ENCODE assay signal across 12 mouse cellular contexts in the genomic region with DNA sequence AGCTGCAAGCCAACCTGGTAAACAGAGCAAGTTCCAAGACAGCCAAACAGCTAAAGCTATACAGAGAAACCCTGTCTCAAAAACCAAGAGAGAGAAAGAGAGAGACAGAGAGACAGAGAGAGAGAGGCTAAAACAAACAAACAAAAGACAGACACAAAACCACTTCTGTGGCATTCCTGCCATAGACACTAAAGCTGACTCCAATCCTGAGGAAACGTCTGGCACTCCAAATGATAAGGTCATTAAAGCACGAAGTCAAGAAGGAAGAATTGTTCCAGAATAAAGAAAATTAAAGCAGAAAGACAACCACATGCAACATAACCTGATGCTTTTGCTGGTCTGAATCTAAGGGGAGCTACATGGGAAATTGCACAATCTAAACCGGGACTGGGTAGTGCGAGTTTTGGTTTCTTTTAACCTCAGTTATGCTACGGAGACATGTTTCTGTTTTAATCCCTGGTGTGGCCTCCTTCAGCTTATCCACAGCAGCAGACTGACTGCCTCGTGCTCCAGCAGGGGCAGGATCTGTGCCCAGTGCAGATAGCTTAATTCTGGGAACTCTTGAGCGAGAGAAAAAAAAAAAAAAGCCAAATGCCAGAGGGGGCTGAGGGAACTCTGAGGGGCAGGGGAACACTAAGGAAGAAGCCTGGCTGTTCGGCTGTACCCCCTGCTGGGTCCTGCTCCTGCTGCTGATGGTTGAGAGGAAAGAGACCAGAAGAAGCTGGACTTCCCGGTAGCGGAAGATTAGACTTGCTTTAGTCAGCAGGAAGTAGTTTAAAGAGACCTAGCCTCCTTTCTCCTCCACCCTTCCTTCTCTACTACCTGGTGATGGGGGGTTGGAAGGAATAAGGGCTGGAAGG. TPM values are rescaled to one million over a fixed set of nuclear protein-coding genes. Genes with fewer than 3 reads are reported as not detected.
A peak's percentile ranks its signal among the peaks of the same experiment; 100 is the strongest.
DNase-seq lines count a peak whose midpoint lies in the region; ATAC-seq and TF ChIP-seq lines count a peak whose summit lies in the region.
"Had no signal": no experiment of that assay in that cellular context is flagged by ENCODE, and none has a peak within 500 bp of the region (broad histone marks: within the 10 kb centered on the region; RNA-seq: fewer than 3 reads in every experiment).

No protein-coding gene starts in this region.

- peak; percentile 25; the same call in 1 of the 2 replicates for TF ChIP-seq POLR2A in CH12.LX (IDR thresholded peaks at IDR 0.05; ENCODE audit: low read depth, low read length)
- TF ChIP-seq POLR2A in liver, adult 2 months (IDR thresholded peaks at IDR 0.05; ENCODE audit: extremely low read depth, insufficient read depth, low read length), result no peak

- H3K27me3 ChIP-seq in CH12.LX (replicated peaks), result no peaks in the 10 kb centered on the region
- no peaks in the 10 kb centered on the region for H3K27me3 ChIP-seq in erythroblast, embryonic 14.5 days (ENCODE audit: control insufficient read depth)
- no peaks in the 10 kb centered on the region for H3K27me3 ChIP-seq in liver, adult 2 months (ENCODE audit: control insufficient read depth, insufficient read depth, low read length)
- no peaks in the 10 kb centered on the region for H3K27me3 ChIP-seq in forebrain, embryonic 11.5 days (ENCODE audit: control insufficient read depth, insufficient read depth, low read length)
- H3K27me3 ChIP-seq: forebrain, embryonic 15.5 days; kidney, embryonic 15.5 days; limb, embryonic 13.5 days; neural tube, embryonic 13.5 days had no signal

- peak; percentile 54 to 66 for DNase-seq in heart, adult 18-20 months
- DNase-seq in heart, postnatal 36 days, result no peak
- DNase-seq in CH12.LX (ENCODE audit: extremely low read depth), result no peak
- DNase-seq in liver, adult 2 months (ENCODE audit: extremely low read depth, low read depth, low spot score), result no peak
- no peak for DNase-seq in forebrain, embryonic 11.5 days (ENCODE audit: low spot score)
- no peak for DNase-seq in adrenal gland, postnatal 25 days

- H3K36me3 ChIP-seq in CH12.LX (replicated peaks in 1 of 2; ENCODE audit: control insufficient read depth in 1 of 2, insufficient read depth in 1 of 2, low read length in 1 of 2), result peaks cover 57 to 78% of the 10 kb centered on the region in 2 experiments
- H3K36me3 ChIP-seq in erythroblast, embryonic 14.5 days (ENCODE audit: control insufficient read depth), result peaks cover 56% of the 10 kb centered on the region
- H3K36me3 ChIP-seq in liver, adult 2 months (ENCODE audit: control insufficient read depth, insufficient read depth, low read length), result peaks cover 40% of the 10 kb centered on the region
- H3K36me3 ChIP-seq in forebrain, embryonic 11.5 days (ENCODE audit: control insufficient read depth, insufficient read depth, low read length), result no peaks in the 10 kb centered on the region
- H3K36me3 ChIP-seq: forebrain, embryonic 15.5 days had no signal

- TF ChIP-seq RAD21 in CH12.LX (IDR thresholded peaks at IDR 0.05; ENCODE audit: low read depth, low read length), result no peak

- 60% methylated on average over 10 of the region's 10 CpGs for WGBS in liver, adult 2 months
- WGBS in forebrain, embryonic 11.5 days, result 48% methylated on average over 10 of the region's 10 CpGs

- peaks cover 1 to 10% of the 10 kb centered on the region in 2 experiments; a peak in 3 of 4 replicates for H3K4me1 ChIP-seq in CH12.LX (ENCODE audit: control insufficient read depth in 1 of 2, insufficient read depth in 2 of 2)
- peaks cover 45% of the 10 kb centered on the region for H3K4me1 ChIP-seq in erythroblast, embryonic 14.5 days (ENCODE audit: control insufficient read depth)
- H3K4me1 ChIP-seq in liver, adult 2 months (ENCODE audit: control insufficient read depth, insufficient read depth, low read length), result no peaks in the 10 kb centered on the region
- H3K4me1 ChIP-seq in forebrain, embryonic 11.5 days (replicated peaks; ENCODE audit: control insufficient read depth, insufficient read depth, low read length), result no peaks in the 10 kb centered on the region
- H3K4me1 ChIP-seq: forebrain, embryonic 15.5 days; kidney, embryonic 15.5 days; limb, embryonic 13.5 days had no signal

- H3K9me3 ChIP-seq in CH12.LX (replicated peaks; ENCODE audit: low read length), result peaks cover 1% of the 10 kb centered on the region
- H3K9me3 ChIP-seq in erythroblast, embryonic 14.5 days (ENCODE audit: control insufficient read depth, low read length), result no peaks in the 10 kb centered on the region
- H3K9me3 ChIP-seq in forebrain, embryonic 11.5 days (ENCODE audit: control insufficient read depth, low read length), result no peaks in the 10 kb centered on the region
- H3K9me3 ChIP-seq: forebrain, embryonic 15.5 days; kidney, embryonic 15.5 days; limb, embryonic 13.5 days; neural tube, embryonic 13.5 days had no signal

- ATAC-seq in forebrain, embryonic 11.5 days (replicated peaks; ENCODE audit: low FRiP score), result no peak
- no peak for ATAC-seq in monocyte, adult 5-6 weeks (replicated peaks; ENCODE audit: insufficient number of reproducible peaks, low FRiP score, low TSS enrichment, poor library complexity, severe bottlenecking)
- ATAC-seq: forebrain, embryonic 15.5 days had no signal

- in situ Hi-C loops in CH12.LX (cut with MboI; ENCODE audit: low pct_ligation_motif_present, low pct_unique_long_range_greater_than_20kb, low sequenced_read_pairs), result loop anchor here (25.0 kb wide), 1 partner anchor 208 kb away; a partner anchor contains a TSS

- peaks cover 54% of the 10 kb centered on the region for H3K79me2 ChIP-seq in CH12.LX (replicated peaks; ENCODE audit: control insufficient read depth, extremely low read depth, insufficient read depth, poor library complexity, severe bottlenecking)
- H3K79me2 ChIP-seq in liver, adult 2 months (ENCODE audit: control insufficient read depth, insufficient read depth, low read length), result peaks cover 2% of the 10 kb centered on the region; the same call in 1 of the 2 replicates

- H3K4me3 ChIP-seq in CH12.LX (replicated peaks in 1 of 3; ENCODE audit: low read depth in 2 of 3, low read length in 2 of 3, poor library complexity in 1 of 3), result no peak overlapping the region
- peak overlapping the region; percentile 58 for H3K4me3 ChIP-seq in erythroblast, embryonic 14.5 days (replicated peaks)
- no peak overlapping the region; the same call in 1 of the 2 replicates for H3K4me3 ChIP-seq in liver, adult 2 months (ENCODE audit: insufficient read depth, low read depth, low read length)
- no peak overlapping the region for H3K4me3 ChIP-seq in forebrain, embryonic 11.5 days (ENCODE audit: low read depth, low read length)
- H3K4me3 ChIP-seq: forebrain, embryonic 15.5 days; kidney, embryonic 15.5 days; limb, embryonic 13.5 days; neural tube, embryonic 13.5 days had no signal

- intact Hi-C loops in heart, postnatal 36 days (cut with DNase I), result no loop called here

- H3K4me2 ChIP-seq in CH12.LX (ENCODE audit: insufficient read depth, low read depth, poor library complexity, severe bottlenecking), result no peak overlapping the region
- H3K4me2 ChIP-seq in forebrain, embryonic 11.5 days (ENCODE audit: low read depth, low read length, severe bottlenecking), result no peak overlapping the region
- H3K4me2 ChIP-seq: forebrain, embryonic 15.5 days; kidney, embryonic 15.5 days; limb, embryonic 13.5 days; neural tube, embryonic 13.5 days had no signal

- dilution Hi-C loops in CH12.LX (cut with MboI; ENCODE audit: extremely low pct_ligation_motif_present, extremely low pct_unique_long_range_greater_than_20kb, low sequenced_read_pairs), result no loop called here

- TF ChIP-seq CTCF in CH12.LX (conservative IDR thresholded peaks at IDR 0.05 in 1 of 2, IDR thresholded peaks at IDR 0.05 in 1 of 2; ENCODE audit: low read depth in 2 of 2, low read length in 2 of 2), result no peak
- TF ChIP-seq CTCF in liver, adult 2 months (IDR thresholded peaks at IDR 0.05; ENCODE audit: low read depth, low read length), result no peak

- no peak overlapping the region for H3K9ac ChIP-seq in CH12.LX (ENCODE audit: insufficient read depth, low read depth)
- 0 out of 2 replicates have a peak overlapping the region, but pooled peaks have one; percentile 30 for H3K9ac ChIP-seq in liver, adult 2 months (ENCODE audit: low read depth, low read length)
- H3K9ac ChIP-seq in forebrain, embryonic 11.5 days (ENCODE audit: low read length), result no peak overlapping the region
- H3K9ac ChIP-seq: forebrain, embryonic 15.5 days; kidney, embryonic 15.5 days; limb, embryonic 13.5 days; neural tube, embryonic 13.5 days had no signal

- no peak for TF ChIP-seq EP300 in CH12.LX (IDR thresholded peaks at IDR 0.05; ENCODE audit: low read length)

- H3K27ac ChIP-seq in CH12.LX (ENCODE audit: insufficient read depth, low read depth), result no peak overlapping the region
- H3K27ac ChIP-seq in liver, adult 2 months (replicated peaks; ENCODE audit: insufficient read depth, low read depth, low read length), result peak overlapping the region; percentile 88
- H3K27ac ChIP-seq in forebrain, embryonic 11.5 days (ENCODE audit: low read depth, low read length), result no peak overlapping the region
- H3K27ac ChIP-seq: forebrain, embryonic 15.5 days; kidney, embryonic 15.5 days; limb, embryonic 13.5 days; neural tube, embryonic 13.5 days had no signal

RNA-seq across cellular contexts. Expression of a gene that starts 21.9 kb away (rescaled TPM):
- 10 to 100 TPM; 66.1 to 66.3 TPM for total RNA-seq in heart, adult 18-20 months (2021)
- total RNA-seq in heart, postnatal 36 days (2021), result 10 to 100 TPM; 63.2 to 71.4 TPM
- 35.3 and 37.6 TPM in 2 replicates for total RNA-seq in CH12.LX (2012; rRNA removed)
- total RNA-seq in CH12.LX (2014; rRNA removed), result 33.8 and 35.9 TPM in 2 replicates
- polyA plus RNA-seq in CH12.LX (2012; ENCODE audit: insufficient read length, low read depth), result 42.7 and 47.0 TPM in 2 replicates
- 0.21 and 0.22 TPM in 2 replicates for polyA plus RNA-seq in erythroblast, embryonic 14.5 days (2012)
- total RNA-seq in liver, adult 2 months (2014; rRNA removed), result 30.1 and 38.1 TPM in 2 replicates
- polyA plus RNA-seq in liver, adult 2 months (2012; rRNA removed), result 13.0 and 14.3 TPM in 2 replicates
- 8.9 and 9.8 TPM in 2 replicates for polyA plus RNA-seq in forebrain, embryonic 11.5 days (2014; fragmentation: Nextera tagmentation; extraction: Ambion mirVana)
- 34.5 and 34.8 TPM in 2 replicates for total RNA-seq in adrenal gland, postnatal 25 days (2021)
- total RNA-seq in monocyte, adult 5-6 weeks (2017), result 45.8 to 71.9 TPM (median 49.6 TPM) in 3 replicates

RNA-seq across cellular contexts. Expression of a gene that starts 39.2 kb away (rescaled TPM):
- total RNA-seq in heart, adult 18-20 months (2021), result under 1 TPM; 0.45 to 0.49 TPM
- total RNA-seq in heart, postnatal 36 days (2021), result under 1 TPM; 0.33 to 0.39 TPM
- total RNA-seq in CH12.LX (2012; rRNA removed), result 4.2 and 5.7 TPM in 2 replicates
- 0.52 and 0.99 TPM in 2 replicates for total RNA-seq in CH12.LX (2014; rRNA removed)
- 1.2 and 1.9 TPM in 2 replicates for polyA plus RNA-seq in CH12.LX (2012; ENCODE audit: insufficient read length, low read depth)
- polyA plus RNA-seq in erythroblast, embryonic 14.5 days (2012), result 0.28 and 0.80 TPM in 2 replicates
- total RNA-seq in liver, adult 2 months (2014; rRNA removed), result 0.67 and 0.74 TPM in 2 replicates
- polyA plus RNA-seq in liver, adult 2 months (2012; rRNA removed), result 0.59 and 1.1 TPM in 2 replicates
- 0.37 TPM in 1 of 2 replicates, not detected in the other for polyA plus RNA-seq in forebrain, embryonic 11.5 days (2014; fragmentation: Nextera tagmentation; extraction: Ambion mirVana)
- total RNA-seq in adrenal gland, postnatal 25 days (2021), result 0.55 TPM in 1 of 2 replicates, not detected in the other
- total RNA-seq in monocyte, adult 5-6 weeks (2017), result 0.97 TPM in 1 of 3 replicates, not detected in the others

RNA-seq across cellular contexts. Expression of a gene that starts 39.7 kb away (rescaled TPM):
- total RNA-seq in heart, adult 18-20 months (2021), result 1 to 10 TPM; 8.1 to 8.3 TPM
- total RNA-seq in heart, postnatal 36 days (2021), result 1 to 10 TPM; 8.6 to 9.8 TPM
- total RNA-seq in CH12.LX (2012; rRNA removed) (30.9 and 37.2 TPM in 2 replicates), CH12.LX (2014; rRNA removed) (41.7 and 49.4 TPM in 2 replicates)
- 30.4 and 36.5 TPM in 2 replicates for polyA plus RNA-seq in CH12.LX (2012; ENCODE audit: insufficient read length, low read depth)
- 0.10 and 0.16 TPM in 2 replicates for polyA plus RNA-seq in erythroblast, embryonic 14.5 days (2012)
- 30.4 and 36.2 TPM in 2 replicates for total RNA-seq in liver, adult 2 months (2014; rRNA removed)
- 12.7 and 17.2 TPM in 2 replicates for polyA plus RNA-seq in liver, adult 2 months (2012; rRNA removed)
- 28.7 and 29.3 TPM in 2 replicates for polyA plus RNA-seq in forebrain, embryonic 11.5 days (2014; fragmentation: Nextera tagmentation; extraction: Ambion mirVana)
- total RNA-seq in adrenal gland, postnatal 25 days (2021), result 18.9 and 19.4 TPM in 2 replicates
- total RNA-seq in monocyte, adult 5-6 weeks (2017), result 7.0 to 16.2 TPM (median 9.7 TPM) in 3 replicates

Comparison
In these comparisons a context has a peak if more than half of its experiments do, and no peak if none do; other contexts are left out.
1. DNase-seq: peak in heart, adult 18-20 months (2 of 2); none in heart, postnatal 36 days (0 of 2), CH12.LX (single experiment), liver, adult 2 months (single experiment), forebrain, embryonic 11.5 days (single experiment) and adrenal gland, postnatal 25 days (single experiment).